In genomic region chr3:85264546-85264945, GRCm38 (mm10) we compare ENCODE assay signal across 16 mouse cellular contexts.
"Had no signal": no experiment of that assay in that cellular context is flagged by ENCODE, and none has a peak within 500 bp of the region (broad histone marks: within the 10 kb centered on the region; RNA-seq: fewer than 3 reads in every experiment).

No protein-coding gene starts in this region.

- H3K4me2 ChIP-seq: intestine, embryonic 15.5 days; limb, embryonic 12.5 days; liver, embryonic 11.5 days; lung, embryonic 15.5 days; neural tube, embryonic 12.5 days had no signal

- H3K36me3 ChIP-seq: intestine, embryonic 15.5 days; limb, embryonic 12.5 days; lung, embryonic 15.5 days; neural tube, embryonic 12.5 days had no signal

- H3K9me3 ChIP-seq: intestine, embryonic 15.5 days; limb, embryonic 12.5 days; lung, embryonic 15.5 days; neural tube, embryonic 12.5 days had no signal

- H3K27me3 ChIP-seq: intestine, embryonic 15.5 days; limb, embryonic 12.5 days; lung, embryonic 15.5 days; neural tube, embryonic 12.5 days had no signal

- H3K9ac ChIP-seq: intestine, embryonic 15.5 days; limb, embryonic 12.5 days; lung, embryonic 15.5 days; neural tube, embryonic 12.5 days had no signal

- H3K4me1 ChIP-seq: intestine, embryonic 15.5 days; limb, embryonic 12.5 days; lung, embryonic 15.5 days; neural tube, embryonic 12.5 days had no signal

- DNase-seq: kidney, adult 18-20 months; kidney, postnatal 10 days; kidney, postnatal 4 days; lung, postnatal 14 days; midbrain, embryonic 14.5 days; retina, postnatal 1 day; right cerebral cortex, postnatal 4 days; spleen, adult 18-20 months; thymus, adult 18-20 months; thymus, postnatal 14 days had no signal

- ATAC-seq: intestine, embryonic 15.5 days had no signal

- H3K27ac ChIP-seq: intestine, embryonic 15.5 days; limb, embryonic 12.5 days; lung, embryonic 15.5 days; macrophage; neural tube, embryonic 12.5 days had no signal

- H3K4me3 ChIP-seq: intestine, embryonic 15.5 days; limb, embryonic 12.5 days; lung, embryonic 15.5 days; neural tube, embryonic 12.5 days had no signal
